Mouse (Mus musculus): ENCODE measurements at regions not wholly inside any gene's neighbourhood (a gene's known extent, or its start where the extent isn't known, plus 50 kb on each side); places are given as distances from the start of the nearest gene placed in this dataset.

DNA sequence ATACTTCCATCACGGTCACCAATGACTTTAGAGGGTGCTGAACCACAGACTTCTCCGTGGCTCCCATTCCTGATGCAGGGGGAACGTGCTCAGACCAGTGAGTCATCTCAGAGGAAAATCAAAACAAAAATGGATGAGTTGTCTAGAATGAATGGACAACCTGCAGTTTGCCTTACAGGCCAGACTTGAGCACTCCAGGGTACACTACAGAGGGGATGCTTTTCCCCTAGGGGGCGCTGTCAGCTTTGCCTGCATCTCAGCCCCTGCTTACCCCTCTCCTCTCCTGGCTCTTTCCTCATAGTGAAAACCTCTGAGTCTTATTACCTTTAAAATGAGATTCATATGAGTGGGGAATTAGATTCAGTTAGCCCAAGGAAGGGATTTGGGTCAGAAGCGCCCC lies 75.4 kb upstream of the Wscd1 start:
- Histone ChIP-seq H3K4me3 (ENCODE audit: low read depth, low read length) (no peak overlapping the region), H3K27ac (replicated peaks; ENCODE audit: low read depth, low read length) (no peak overlapping the region), H3K27me3 (replicated peaks; ENCODE audit: control insufficient read depth, insufficient read depth, low read length) (no peaks in the 10 kb centered on the region), H3K4me2 (ENCODE audit: low read depth, low read length) (no peak overlapping the region), H3K9ac (ENCODE audit: low read depth, low read length) (no peak overlapping the region), H3K4me1 (ENCODE audit: control insufficient read depth, insufficient read depth, low read length) (no peaks in the 10 kb centered on the region), H3K36me3 (ENCODE audit: control insufficient read depth, insufficient read depth, low read length) (no peaks in the 10 kb centered on the region), H3K9me3 (ENCODE audit: control insufficient read depth, low read length) (no peaks in the 10 kb centered on the region)
- ATAC-seq (ENCODE audit: low read depth) (no peak), DNase-seq (ENCODE audit: low spot score) (peak; percentile 50)
- WGBS = 43% methylated on average over 5 of the region's 5 CpGs

DNA sequence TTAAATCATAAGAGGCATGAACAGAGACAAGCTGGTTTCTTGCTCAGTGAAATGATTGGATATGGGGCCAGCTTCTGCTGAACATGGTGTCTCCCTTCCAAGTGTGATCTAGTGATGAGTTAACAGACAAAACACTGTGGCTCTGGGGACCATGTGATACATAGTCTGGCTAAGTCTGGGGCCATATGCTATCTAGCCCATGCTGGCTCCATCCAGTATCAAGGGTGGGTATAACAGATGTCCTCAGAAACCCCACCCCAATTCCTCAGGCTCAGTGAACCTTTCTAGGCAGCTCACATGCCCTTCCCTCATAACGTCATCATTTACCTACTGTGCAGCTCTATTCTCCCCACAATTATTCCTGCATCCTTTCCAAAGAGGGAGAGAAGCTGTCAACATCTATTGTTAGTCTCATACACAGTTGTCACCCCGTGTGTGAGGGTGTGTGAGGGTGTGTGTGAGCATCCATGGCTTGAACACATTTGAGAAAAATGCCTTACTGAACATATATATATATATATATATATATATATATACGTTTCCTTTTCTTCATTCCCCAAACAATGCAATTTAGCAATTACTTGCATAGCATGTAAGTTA lies 73.9 kb upstream of the Wscd1 start:
- no peak overlapping the region for H3K4me2 ChIP-seq (ENCODE audit: low read depth, low read length)
- ATAC-seq (ENCODE audit: low read depth) (no peak), DNase-seq (ENCODE audit: low spot score) (no peak)
- no peaks in the 10 kb centered on the region for H3K9me3 ChIP-seq (ENCODE audit: control insufficient read depth, low read length)
- no peaks in the 10 kb centered on the region for H3K36me3 ChIP-seq (ENCODE audit: control insufficient read depth, insufficient read depth, low read length)
- no peak overlapping the region for H3K4me3 ChIP-seq (ENCODE audit: low read depth, low read length)
- H3K9ac ChIP-seq (ENCODE audit: low read depth, low read length) = no peak overlapping the region
- no peak overlapping the region for H3K27ac ChIP-seq (replicated peaks; ENCODE audit: low read depth, low read length)
- no peaks in the 10 kb centered on the region for H3K27me3 ChIP-seq (replicated peaks; ENCODE audit: control insufficient read depth, insufficient read depth, low read length)
- WGBS = 45% methylated on average over 3 of the region's 3 CpGs
- H3K4me1 ChIP-seq (ENCODE audit: control insufficient read depth, insufficient read depth, low read length) = no peaks in the 10 kb centered on the region

DNA sequence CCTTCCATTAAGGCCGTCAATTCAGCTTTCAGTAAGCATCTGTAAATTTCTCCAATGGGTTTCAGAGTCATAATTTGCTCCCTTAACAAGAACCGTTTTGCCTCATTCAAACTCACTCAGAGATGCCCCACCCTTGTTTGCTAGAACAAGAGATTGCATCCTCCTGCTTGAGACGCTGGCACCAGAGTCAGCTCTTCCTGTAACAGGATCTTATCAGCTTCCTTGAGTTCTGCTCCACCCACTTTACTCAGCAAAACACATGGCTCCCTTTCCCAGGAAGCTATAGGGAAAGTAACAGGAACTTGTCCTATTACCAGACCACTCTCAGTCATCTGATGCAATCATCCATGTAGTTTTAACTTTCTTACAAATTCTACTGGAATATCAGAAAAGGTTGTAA lies 52.7 kb upstream of the Wscd1 start:
- Histone ChIP-seq H3K27me3 (replicated peaks; ENCODE audit: control insufficient read depth, insufficient read depth, low read length) (no peaks in the 10 kb centered on the region), H3K9me3 (ENCODE audit: control insufficient read depth, low read length) (no peaks in the 10 kb centered on the region), H3K4me1 (ENCODE audit: control insufficient read depth, insufficient read depth, low read length) (no peaks in the 10 kb centered on the region), H3K9ac (ENCODE audit: low read depth, low read length) (no peak overlapping the region), H3K36me3 (ENCODE audit: control insufficient read depth, insufficient read depth, low read length) (no peaks in the 10 kb centered on the region), H3K4me3 (ENCODE audit: low read depth, low read length) (no peak overlapping the region), H3K4me2 (ENCODE audit: low read depth, low read length) (no peak overlapping the region), H3K27ac (replicated peaks; ENCODE audit: low read depth, low read length) (no peak overlapping the region)
- peak; percentile 4 for DNase-seq (ENCODE audit: low spot score)
- WGBS = 39% methylated on average over 3 of the region's 3 CpGs
- no peak for ATAC-seq (ENCODE audit: low read depth)

DNA sequence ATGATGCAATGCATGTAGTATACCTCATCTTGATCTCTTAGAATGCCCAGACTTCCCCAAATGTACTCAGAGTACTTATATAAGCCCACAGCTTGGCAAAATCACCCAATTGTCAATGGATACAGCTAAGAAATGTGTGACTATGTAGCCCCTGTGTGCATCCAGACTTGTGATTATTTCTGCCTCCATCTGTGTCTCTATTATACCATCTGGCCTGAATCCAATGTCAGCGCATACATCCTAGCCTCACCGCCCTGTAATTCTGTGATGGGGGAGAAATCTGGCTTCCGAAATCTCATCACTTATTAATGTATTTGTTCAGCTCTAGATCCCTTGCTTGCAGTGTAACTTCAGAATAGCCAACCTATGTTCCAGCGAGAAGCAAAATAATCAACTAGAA lies 50.9 kb upstream of the Wscd1 start:
- 93% methylated on average over 4 of the region's 4 CpGs for WGBS
- Histone ChIP-seq H3K27ac (replicated peaks; ENCODE audit: low read depth, low read length) (no peak overlapping the region), H3K4me1 (ENCODE audit: control insufficient read depth, insufficient read depth, low read length) (no peaks in the 10 kb centered on the region), H3K4me3 (ENCODE audit: low read depth, low read length) (no peak overlapping the region), H3K9ac (ENCODE audit: low read depth, low read length) (no peak overlapping the region), H3K9me3 (ENCODE audit: control insufficient read depth, low read length) (no peaks in the 10 kb centered on the region), H3K36me3 (ENCODE audit: control insufficient read depth, insufficient read depth, low read length) (no peaks in the 10 kb centered on the region), H3K4me2 (ENCODE audit: low read depth, low read length) (no peak overlapping the region), H3K27me3 (replicated peaks; ENCODE audit: control insufficient read depth, insufficient read depth, low read length) (no peaks in the 10 kb centered on the region)
- no peak for ATAC-seq (ENCODE audit: low read depth)
- DNase-seq (ENCODE audit: low spot score) = no peak

All from embryonic facial prominence, embryonic 14.5 days (tissue).